Mouse (Mus musculus) cerebellum, postnatal 10 days (tissue): Measurements from ENCODE around the gene Spred3.
"Not testable (repeated sequence)": the region's sequence is repeated elsewhere in the genome, so short reads cannot be mapped to it uniquely, and the experiment has no call there.

Experiments
- DNase-seq, 2 experiments: peaks; one replicate each; pipeline ENCODE4 v3.0.0; 2021; ENCODE audit warnings: mixed read lengths in 2 of 2

Gene Spred3

GRCm38 (mm10) chr7:29168791-29169230 is 1.4 kb downstream of the Spred3 start:
- peak; percentile 76 to 81 for DNase-seq

- peak; percentile 42 to 46 for DNase-seq
These were observed 2.0 kb downstream of the Spred3 start for GRCm38 (mm10) chr7:29168121-29168695.

GRCm38 (mm10) chr7:29167656-29168055 is 2.6 kb downstream of the Spred3 start:
- peak; percentile 47 to 53 for DNase-seq

- DNase-seq: no peak
These were observed 7.3 kb downstream of the Spred3 start for GRCm38 (mm10) chr7:29162750-29163525.

GRCm38 (mm10) chr7:29162294-29162693 is 7.9 kb downstream of the Spred3 start:
- no peak for DNase-seq

GRCm38 (mm10) chr7:29158264-29158663 is 11.9 kb downstream of the Spred3 start:
- peak in 1 of 2 experiments; percentile 48 for DNase-seq

- DNase-seq: peak; percentile 95 to 96
These were observed 14.1 kb downstream of the Spred3 start, which contains the start of gene Fam98c for GRCm38 (mm10) chr7:29155838-29156782. Gene Fam98c (minus strand): TSS chr7:29156234.

GRCm38 (mm10) chr7:29155196-29155837 is 14.9 kb downstream of the Spred3 start:
- DNase-seq: peak; percentile 95 to 96

GRCm38 (mm10) chr7:29154018-29154720 is 16.0 kb downstream of the Spred3 start:
- DNase-seq: peak in 1 of 2 experiments; percentile 39

GRCm38 (mm10) chr7:29151486-29151885 is 18.7 kb downstream of the Spred3 start:
- no peak for DNase-seq

GRCm38 (mm10) chr7:29148771-29149170 is 21.4 kb downstream of the Spred3 start:
- DNase-seq: no peak

GRCm38 (mm10) chr7:29146625-29147367 is 23.4 kb downstream of the Spred3 start:
- DNase-seq: no peak

- DNase-seq: no peak
These were observed 26.2 kb downstream of the Spred3 start for GRCm38 (mm10) chr7:29144006-29144405.

- no peak for DNase-seq
These were observed 28.8 kb downstream of the Spred3 start for GRCm38 (mm10) chr7:29141416-29141815.

GRCm38 (mm10) chr7:29139237-29139636 is 31.0 kb downstream of the Spred3 start:
- not testable (repeated sequence) for DNase-seq

- no peak for DNase-seq
These were observed 32.8 kb downstream of the Spred3 start for GRCm38 (mm10) chr7:29137429-29137828.

- DNase-seq: peak; percentile 30 to 39
These were observed 35.4 kb downstream of the Spred3 start, which contains the start of gene Rasgrp4 for GRCm38 (mm10) chr7:29134693-29135386. Gene Rasgrp4 (plus strand): TSS chr7:29134851.

- DNase-seq: no peak
These were observed 36.0 kb downstream of the Spred3 start for GRCm38 (mm10) chr7:29134230-29134629.

GRCm38 (mm10) chr7:29128725-29129124 is 41.5 kb downstream of the Spred3 start:
- DNase-seq: peak in 1 of 2 experiments; percentile 23
